Mouse (Mus musculus): ENCODE measurements around the gene Mansc4.

Mansc4 gene

GRCm38 (mm10) chr6:147086594-147087225, at the start of gene Mansc4:
TSS of gene Mansc4 (minus strand) at chr6:147087032.
- in situ Hi-C loops (cut with MboI, MseI), result loop anchor here (25.0 kb wide), 1 partner anchor 1826 kb away; no protein-coding TSS in a partner anchor

- in situ Hi-C loops (cut with MboI, MseI), result no loop called here
These were observed 40.4 kb upstream of the Mansc4 start for GRCm38 (mm10) chr6:147127239-147127638.

- in situ Hi-C loops (cut with MboI, MseI), result no loop called here
These were observed 34.5 kb upstream of the Mansc4 start for GRCm38 (mm10) chr6:147121320-147121719.

GRCm38 (mm10) chr6:147118190-147118589, 31.4 kb upstream of the Mansc4 start:
- in situ Hi-C loops (cut with MboI, MseI), result no loop called here

GRCm38 (mm10) chr6:147117764-147118163, 30.9 kb upstream of the Mansc4 start:
- in situ Hi-C loops (cut with MboI, MseI), result no loop called here

- in situ Hi-C loops (cut with MboI, MseI), result no loop called here
These were observed 29.7 kb upstream of the Mansc4 start for GRCm38 (mm10) chr6:147116579-147116978.

- in situ Hi-C loops (cut with MboI, MseI), result no loop called here
These were observed 22.5 kb upstream of the Mansc4 start for GRCm38 (mm10) chr6:147109283-147109682.

- in situ Hi-C loops (cut with MboI, MseI), result no loop called here
These were observed 19.9 kb upstream of the Mansc4 start for GRCm38 (mm10) chr6:147106716-147107115.

GRCm38 (mm10) chr6:147105529-147105928, 18.7 kb upstream of the Mansc4 start:
- in situ Hi-C loops (cut with MboI, MseI), result no loop called here

GRCm38 (mm10) chr6:147102293-147102692, 15.5 kb upstream of the Mansc4 start:
- in situ Hi-C loops (cut with MboI, MseI), result no loop called here

- in situ Hi-C loops (cut with MboI, MseI), result loop anchor here (10.0 to 25.0 kb wide), 2 partner anchors 575 to 1813 kb away; no protein-coding TSS in a partner anchor
These were observed 12.8 kb upstream of the Mansc4 start for GRCm38 (mm10) chr6:147099458-147100277.

GRCm38 (mm10) chr6:147097346-147097929, 10.6 kb upstream of the Mansc4 start:
- in situ Hi-C loops (cut with MboI, MseI), result loop anchor here (10.0 to 25.0 kb wide), 2 partner anchors 573 to 1815 kb away; no protein-coding TSS in a partner anchor

- in situ Hi-C loops (cut with MboI, MseI), result loop anchor here (10.0 to 25.0 kb wide), 2 partner anchors 572 to 1815 kb away; no protein-coding TSS in a partner anchor
These were observed 10.1 kb upstream of the Mansc4 start for GRCm38 (mm10) chr6:147096934-147097333.

- in situ Hi-C loops (cut with MboI, MseI), result loop anchor here (10.0 to 25.0 kb wide), 2 partner anchors 571 to 1816 kb away; no protein-coding TSS in a partner anchor
These were observed 9.3 kb upstream of the Mansc4 start for GRCm38 (mm10) chr6:147096109-147096508.

GRCm38 (mm10) chr6:147094771-147095170, 7.9 kb upstream of the Mansc4 start:
- in situ Hi-C loops (cut with MboI, MseI), result loop anchor here (10.0 to 25.0 kb wide), 2 partner anchors 570 to 1818 kb away; no protein-coding TSS in a partner anchor

GRCm38 (mm10) chr6:147092136-147092535, 5.3 kb upstream of the Mansc4 start:
- in situ Hi-C loops (cut with MboI, MseI), result loop anchor here (10.0 to 25.0 kb wide), 2 partner anchors 567 to 1820 kb away; no protein-coding TSS in a partner anchor

- in situ Hi-C loops (cut with MboI, MseI), result loop anchor here (10.0 to 25.0 kb wide), 2 partner anchors 567 to 1821 kb away; no protein-coding TSS in a partner anchor
These were observed 4.6 kb upstream of the Mansc4 start, which contains the start of gene Klhl42 for GRCm38 (mm10) chr6:147091136-147092120. TSS of gene Klhl42 (plus strand) at chr6:147091379.

- in situ Hi-C loops (cut with MboI, MseI), result loop anchor here (10.0 to 25.0 kb wide), 2 partner anchors 565 to 1822 kb away; no protein-coding TSS in a partner anchor
These were observed 3.4 kb upstream of the Mansc4 start for GRCm38 (mm10) chr6:147090191-147090590.

GRCm38 (mm10) chr6:147088517-147088916, 1.7 kb upstream of the Mansc4 start:
- in situ Hi-C loops (cut with MboI, MseI), result loop anchor here (25.0 kb wide), 1 partner anchor 1824 kb away; no protein-coding TSS in a partner anchor

GRCm38 (mm10) chr6:147087736-147088135, 904 bp upstream of the Mansc4 start:
- in situ Hi-C loops (cut with MboI, MseI), result loop anchor here (25.0 kb wide), 1 partner anchor 1825 kb away; no protein-coding TSS in a partner anchor

Data from regulatory T cell (primary cell).